Mouse (Mus musculus) intestine, postnatal 0 days (tissue): ENCODE results near the gene Safb2. TPM values are rescaled to one million over a fixed set of nuclear protein-coding genes. Genes with fewer than 3 reads are reported as not detected.

Experiments
- ATAC-seq: fragments of 200-750 bp; cut with Nextera tagmentation; 2 replicates; pipeline ENCODE4 v1.8.0; 2017; ENCODE audit warnings: mild to moderate bottlenecking, moderate TSS enrichment, moderate library complexity
- H3K27ac ChIP-seq: fragments of 300-500 bp; sonication (generic); 2 replicates; pipeline ENCODE4 v1.5.1; 2014; ENCODE audit warnings: mild to moderate bottlenecking, low read depth, low read length, moderate library complexity
- H3K27me3 ChIP-seq: fragments of 300-500 bp; sonication (generic); replicated peaks from 2 replicates; pipeline ENCODE4 v1.6.1; 2014; ENCODE audit warnings: low read length, mixed read lengths; ENCODE audit not compliant: control insufficient read depth, insufficient read depth
- H3K36me3 ChIP-seq: fragments of 300-500 bp; sonication (generic); 2 replicates; pipeline ENCODE4 v1.6.1; 2014; ENCODE audit warnings: mild to moderate bottlenecking, moderate library complexity; ENCODE audit not compliant: control insufficient read depth, insufficient read depth
- H3K4me1 ChIP-seq: fragments of 300-500 bp; sonication (generic); replicated peaks from 2 replicates; pipeline ENCODE4 v1.6.1; 2014; ENCODE audit warnings: antibody characterized with exemption, low read length, mixed read lengths; ENCODE audit not compliant: control insufficient read depth, insufficient read depth
- H3K4me2 ChIP-seq: fragments of 300-500 bp; sonication (generic); replicated peaks from 2 replicates; pipeline ENCODE4 v1.6.1; 2014; ENCODE audit warnings: low read depth, mild to moderate bottlenecking, moderate library complexity
- H3K4me3 ChIP-seq: fragments of 300-500 bp; sonication (generic); 2 replicates; pipeline ENCODE4 v1.5.1; 2014; ENCODE audit warnings: low read depth, low read length
- H3K9ac ChIP-seq: fragments of 300-500 bp; sonication (generic); 2 replicates; pipeline ENCODE4 v1.6.1; 2014; ENCODE audit warnings: mild to moderate bottlenecking, low read depth, low read length
- H3K9me3 ChIP-seq: fragments of 300-500 bp; sonication (generic); 2 replicates; pipeline ENCODE4 v1.6.1; 2016; ENCODE audit warnings: mixed run types; ENCODE audit not compliant: control insufficient read depth
- CTCF ChIP-seq: sonication (generic); IDR thresholded peaks from 2 replicates; pipeline ENCODE4 v1.5.1; 2016; ENCODE audit warnings: low read depth, mild to moderate bottlenecking, control low read depth, antibody characterized with exemption, moderate library complexity
- WGBS: fragments of 180-500 bp; shearing (Covaris S2); extraction: QIAGEN DNeasy Blood & Tissue Kit; methylation state at CpG from one replicate; pipeline ENCODE4 v1.1.7; 2014; 5-methylcytosine and 5-hydroxymethylcytosine counted together
- polyA plus RNA-seq: library from polyadenylated mRNA; unstranded; fragments of >200 nt; fragmentation: Nextera tagmentation; extraction: Ambion mirVana; gene quantifications from 2 replicates; pipeline ENCODE4 v1.2.1, GENCODE M21; 2015

The Safb2 gene
- polyA plus RNA-seq, 1 experiment from 2014 or later: 22.3 TPM

DNA sequence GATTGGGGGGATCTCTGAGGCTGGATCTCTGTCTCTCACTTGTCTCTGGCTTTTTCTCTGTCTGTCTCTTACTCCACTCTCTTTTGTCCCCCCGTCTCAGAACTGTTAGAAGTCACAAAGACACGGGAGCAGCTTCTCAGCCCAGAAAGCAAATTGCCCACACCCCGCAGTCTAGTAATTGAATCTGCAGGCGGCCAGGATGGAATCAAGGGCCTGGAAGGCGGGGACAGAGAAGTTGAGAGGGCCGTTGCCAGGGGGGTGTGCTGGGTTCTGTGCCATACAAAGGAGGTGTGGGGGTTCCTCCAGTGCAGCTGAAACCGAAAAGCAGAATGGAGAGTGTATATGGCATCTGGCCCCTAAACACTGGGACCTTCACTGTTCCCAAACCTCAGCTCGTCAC, 41.6 kb downstream of the Safb2 start:
- Histone ChIP-seq H3K4me2 (no peak overlapping the region), H3K4me3 (no peak overlapping the region), H3K27me3 (no peaks in the 10 kb centered on the region), H3K36me3 (no peaks in the 10 kb centered on the region), H3K9me3 (no peaks in the 10 kb centered on the region), H3K4me1 (no peaks in the 10 kb centered on the region), H3K9ac (no peak overlapping the region), H3K27ac (no peak overlapping the region)
- 52% methylated on average over 8 of the region's 8 CpGs for WGBS
- no peak for ATAC-seq
- TF ChIP-seq CTCF: no peak

DNA sequence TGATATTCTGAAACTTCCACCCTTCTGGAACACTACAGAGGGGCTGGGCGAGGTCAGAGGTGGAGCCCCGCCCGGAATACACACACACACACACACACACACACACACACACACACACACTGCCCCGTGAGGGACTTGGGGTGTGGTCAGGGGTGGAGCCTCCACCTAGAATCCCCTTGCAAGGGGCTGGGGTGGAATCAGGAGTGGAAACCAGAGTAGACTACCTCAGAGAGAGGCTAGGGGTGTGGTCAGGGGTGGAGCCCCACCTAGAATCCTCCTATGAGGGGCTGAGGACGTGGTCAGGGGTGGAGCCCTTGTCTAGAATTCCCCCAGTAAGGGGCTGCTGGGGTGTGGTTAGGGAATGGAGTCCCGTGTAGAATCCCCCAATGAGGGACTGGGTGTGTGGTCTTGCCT, 43.8 kb downstream of the Safb2 start:
- Histone ChIP-seq H3K9me3 (no peaks in the 10 kb centered on the region), H3K27ac (no peak overlapping the region), H3K4me3 (no peak overlapping the region), H3K27me3 (no peaks in the 10 kb centered on the region), H3K4me1 (no peaks in the 10 kb centered on the region), H3K9ac (no peak overlapping the region), H3K36me3 (no peaks in the 10 kb centered on the region), H3K4me2 (no peak overlapping the region)
- no peak for TF ChIP-seq CTCF
- peak; percentile 7; the same call in 1 of the 2 replicates for ATAC-seq
- 29% methylated on average over 6 of the region's 6 CpGs for WGBS

DNA sequence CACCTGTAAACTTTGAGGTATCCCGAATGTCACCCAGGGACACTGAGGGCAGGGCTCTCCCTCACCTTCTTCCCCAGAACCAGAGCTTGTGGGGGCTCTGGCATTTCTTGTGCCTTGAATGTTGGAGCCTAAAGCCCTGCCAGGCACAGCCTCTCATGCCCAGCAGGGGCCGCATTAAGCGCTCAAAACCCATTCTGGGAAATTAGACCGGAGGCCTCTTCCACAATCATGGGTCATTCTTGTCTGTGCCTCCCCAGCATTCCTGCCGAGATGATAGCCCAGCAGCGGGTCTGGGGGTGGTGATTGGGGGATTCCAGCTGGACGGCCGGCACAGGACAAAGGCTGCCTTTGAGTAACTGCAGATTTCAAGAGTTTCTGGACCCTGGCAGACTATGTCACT, 46.5 kb downstream of the Safb2 start:
- H3K27ac ChIP-seq: no peak overlapping the region
- TF ChIP-seq CTCF: peak; percentile 27
- no peaks in the 10 kb centered on the region for H3K36me3 ChIP-seq
- H3K9ac ChIP-seq: no peak overlapping the region
- no peaks in the 10 kb centered on the region for H3K27me3 ChIP-seq
- H3K4me3 ChIP-seq: no peak overlapping the region
- H3K4me2 ChIP-seq: no peak overlapping the region
- H3K9me3 ChIP-seq: no peaks in the 10 kb centered on the region
- H3K4me1 ChIP-seq: no peaks in the 10 kb centered on the region
- 51% methylated on average over 8 of the region's 8 CpGs for WGBS
- no peak for ATAC-seq

DNA sequence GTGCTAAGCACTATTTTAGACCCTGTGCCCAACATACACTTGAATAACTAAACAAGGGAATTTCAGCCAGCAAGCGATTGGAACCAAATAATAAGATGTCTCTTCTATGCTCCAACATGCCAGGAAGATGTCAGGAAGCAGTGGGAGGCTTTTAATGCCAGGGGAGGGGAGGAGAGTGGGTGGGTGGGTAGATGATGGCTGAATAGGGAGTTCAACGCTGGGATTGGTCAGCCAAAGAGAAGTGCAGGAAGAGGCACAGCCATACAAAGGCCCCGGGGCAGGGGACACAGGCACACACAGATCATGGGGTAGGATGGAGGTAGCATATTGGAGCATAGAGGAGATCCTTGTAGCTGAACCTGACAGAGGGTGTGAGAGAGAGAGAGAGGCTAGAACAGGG, 47.5 kb downstream of the Safb2 start:
- ATAC-seq: no peak
- WGBS: 70% methylated on average over 3 of the region's 3 CpGs
- no peak for TF ChIP-seq CTCF
- H3K36me3 ChIP-seq: no peaks in the 10 kb centered on the region
- H3K9ac ChIP-seq: no peak overlapping the region
- H3K9me3 ChIP-seq: no peaks in the 10 kb centered on the region
- H3K27ac ChIP-seq: no peak overlapping the region
- no peaks in the 10 kb centered on the region for H3K4me1 ChIP-seq
- no peaks in the 10 kb centered on the region for H3K27me3 ChIP-seq
- no peak overlapping the region for H3K4me3 ChIP-seq
- H3K4me2 ChIP-seq: no peak overlapping the region

DNA sequence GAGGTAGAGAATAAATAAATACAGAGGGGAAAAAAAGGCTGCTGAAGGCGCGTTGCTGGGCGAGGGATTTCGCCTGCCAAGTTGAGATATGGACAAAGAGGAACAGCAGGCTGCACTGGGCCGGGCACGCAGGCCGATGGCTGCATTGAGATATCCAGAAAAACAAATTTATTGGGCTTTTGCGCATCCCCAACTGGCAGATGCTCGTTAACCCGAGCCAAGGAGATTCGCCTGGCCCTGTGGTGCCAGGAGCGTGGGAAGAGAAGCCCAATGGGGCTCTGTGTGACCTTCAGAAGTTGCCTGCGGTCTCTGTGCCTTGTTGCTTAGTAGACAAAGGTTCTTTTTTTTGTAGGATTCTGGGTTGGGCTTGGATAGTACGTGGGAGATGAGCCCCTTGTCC, 48.2 kb downstream of the Safb2 start:
- Histone ChIP-seq H3K4me3 (no peak overlapping the region), H3K27ac (no peak overlapping the region), H3K4me1 (no peaks in the 10 kb centered on the region), H3K9me3 (no peaks in the 10 kb centered on the region), H3K9ac (no peak overlapping the region), H3K27me3 (no peaks in the 10 kb centered on the region), H3K4me2 (no peak overlapping the region), H3K36me3 (no peaks in the 10 kb centered on the region)
- no peak for ATAC-seq
- 71% methylated on average over 14 of the region's 14 CpGs for WGBS
- TF ChIP-seq CTCF: no peak

DNA sequence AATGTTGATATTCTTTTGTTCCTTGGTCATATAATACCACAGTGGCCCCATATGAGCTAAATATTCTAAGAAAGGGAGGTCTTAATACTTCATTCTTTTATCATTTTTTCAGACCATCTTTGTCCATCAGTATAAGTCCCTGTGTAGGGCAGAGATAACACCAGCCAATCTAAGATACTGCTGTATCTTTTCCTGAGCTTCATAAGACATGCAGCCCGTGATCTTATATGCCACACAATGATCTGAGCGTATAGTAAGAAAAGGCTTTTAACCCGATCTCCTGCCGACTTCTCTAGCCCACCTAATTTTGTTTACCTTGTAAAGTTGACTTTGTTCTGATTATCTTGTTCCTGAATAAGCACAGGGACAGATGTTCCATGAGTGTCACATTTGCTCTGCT, 59.4 kb downstream of the Safb2 start:
- Histone ChIP-seq H3K27me3 (no peaks in the 10 kb centered on the region), H3K4me3 (no peak overlapping the region), H3K4me2 (no peak overlapping the region), H3K9ac (no peak overlapping the region), H3K27ac (no peak overlapping the region), H3K9me3 (no peaks in the 10 kb centered on the region), H3K4me1 (no peaks in the 10 kb centered on the region), H3K36me3 (no peaks in the 10 kb centered on the region)
- 45% methylated on average over 4 of the region's 4 CpGs for WGBS
- no peak for TF ChIP-seq CTCF
- no peak for ATAC-seq

DNA sequence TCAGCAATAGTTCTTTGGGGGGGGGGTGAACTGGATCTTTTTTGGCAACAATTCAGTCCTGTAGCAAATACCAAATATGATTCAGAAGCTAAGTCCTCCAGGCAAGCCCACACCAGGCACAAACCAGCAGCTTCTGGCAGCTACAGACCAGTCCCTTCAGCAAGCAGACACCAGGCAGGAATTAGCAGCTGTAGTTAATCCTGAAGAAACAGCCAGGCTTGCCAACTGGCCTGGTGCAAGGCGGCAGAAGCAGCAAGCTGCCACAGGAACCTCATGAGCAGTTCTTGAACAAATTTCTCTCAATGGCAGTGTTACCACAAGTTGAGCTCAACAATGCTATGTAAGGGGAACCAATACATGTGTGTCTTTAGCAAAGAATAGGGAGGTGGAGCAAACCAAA, 61.6 kb downstream of the Safb2 start:
- Histone ChIP-seq H3K27ac (no peak overlapping the region), H3K4me2 (no peak overlapping the region), H3K9me3 (no peaks in the 10 kb centered on the region), H3K27me3 (no peaks in the 10 kb centered on the region), H3K4me1 (no peaks in the 10 kb centered on the region), H3K9ac (no peak overlapping the region), H3K4me3 (no peak overlapping the region), H3K36me3 (no peaks in the 10 kb centered on the region)
- WGBS: 48% methylated on average over 1 of the region's 1 CpGs
- ATAC-seq: no peak
- no peak for TF ChIP-seq CTCF
